Mouse (Mus musculus): ENCODE measurements around the gene Micall2.

DNA sequence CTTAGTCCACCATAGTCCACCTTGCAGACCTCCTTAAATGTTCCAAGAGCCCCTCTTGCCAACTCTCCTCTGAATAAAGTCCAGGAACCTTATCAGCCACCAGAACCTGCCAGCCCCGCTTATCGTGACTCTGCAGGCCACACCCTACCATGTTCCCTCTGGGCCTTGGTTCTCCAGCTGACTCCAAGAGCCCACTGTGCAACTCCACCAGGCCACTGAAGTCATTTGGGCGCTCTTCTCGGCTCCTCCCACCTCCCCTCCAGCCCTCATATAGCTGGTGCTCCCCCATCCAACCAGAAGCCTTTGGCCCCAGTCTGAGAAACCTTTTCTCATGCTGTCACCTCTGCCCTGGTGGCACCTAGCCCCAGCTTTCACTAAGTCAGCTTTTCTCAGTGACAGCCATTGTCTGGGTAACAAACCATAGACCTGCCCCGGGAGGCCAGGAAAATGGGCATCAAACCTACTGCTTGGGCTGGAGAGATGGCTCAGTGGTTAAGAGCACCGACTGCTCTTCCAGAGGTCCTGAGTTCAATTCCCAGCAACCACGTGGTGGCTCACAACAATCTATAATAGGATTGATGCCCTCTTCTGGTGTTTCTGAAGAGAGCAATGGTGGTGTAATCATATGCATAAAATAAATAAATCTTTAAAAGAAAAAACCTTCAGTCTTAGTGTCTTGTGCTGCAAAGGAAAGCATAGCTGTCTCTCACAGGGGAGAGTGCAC, 2.6 kb upstream of the Micall2 start:
- TF ChIP-seq GATA1 (IDR thresholded peaks at IDR 0.05; ENCODE audit: low read length) (peak; percentile 97), TAL1 (IDR thresholded peaks at IDR 0.05; ENCODE audit: low read length) (peak; percentile 98)

Data from erythroblast, embryonic 14.5 days (primary cell).